Comparison of ENCODE assay signal across 7 mouse cellular contexts in the genomic region with DNA sequence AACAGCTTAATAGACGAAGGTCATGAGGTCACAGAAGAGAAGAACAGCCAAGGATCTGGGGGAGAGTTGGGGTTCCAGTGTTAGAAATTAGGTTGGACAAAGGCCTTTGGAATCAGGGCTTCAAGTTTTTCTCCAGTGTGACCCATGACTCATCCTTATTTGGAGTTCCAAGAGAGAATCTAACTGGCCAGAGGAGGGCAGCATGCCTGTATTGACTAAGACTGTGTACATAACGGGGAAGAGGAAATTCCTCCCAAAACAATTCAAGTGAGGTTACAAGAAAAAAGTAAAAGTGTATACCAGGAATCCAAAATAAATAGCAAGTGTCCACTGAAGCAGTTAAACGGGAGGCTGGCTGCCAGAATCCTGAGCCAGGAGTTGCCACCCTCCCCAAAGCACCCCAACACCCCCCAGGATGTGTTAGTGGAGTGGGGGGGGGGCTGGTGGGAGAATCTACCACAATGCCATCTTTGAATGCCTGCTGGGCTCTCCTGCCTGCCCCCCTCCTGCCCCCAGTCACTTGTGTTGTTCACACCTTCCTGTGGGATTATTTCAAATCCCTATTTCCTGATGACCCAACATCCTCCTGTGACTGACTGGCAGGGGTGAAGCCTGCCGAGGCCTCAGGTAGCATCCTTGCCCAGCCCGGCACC. TPM values are rescaled to one million over a fixed set of nuclear protein-coding genes. Genes with fewer than 3 reads are reported as not detected.
A peak's percentile ranks its signal among the peaks of the same experiment; 100 is the strongest.
DNase-seq lines count a peak whose midpoint lies in the region.

No protein-coding gene starts in this region.

- DNase-seq in Muller cell, postnatal 12 days (ENCODE audit: inconsistent ontology term), result peak; percentile 76
- DNase-seq in adrenal gland, postnatal 14 days, result peak; percentile 84
- DNase-seq in fibroblast of lung, adult 2 months (ENCODE audit: low read depth), result peak; percentile 75
- peak; percentile 66 to 68 for DNase-seq in heart, postnatal 36 days
- DNase-seq in layer of hippocampus, adult 18-20 months (ENCODE audit: low spot score in 2 of 2), result peak; percentile 13 to 70
- DNase-seq in lung, postnatal 14 days, result peak; percentile 75
- DNase-seq in right cerebral cortex, postnatal 4 days, result peak; percentile 16

- intact Hi-C loops in heart, postnatal 36 days (cut with DNase I), result loop anchor here (1.0 to 5.0 kb wide), 4 partner anchors 66 to 293 kb away; a partner anchor contains a TSS

RNA-seq across cellular contexts. Expression of a gene that starts 31.9 kb away (rescaled TPM):
- total RNA-seq in adrenal gland, postnatal 14 days (2021), result 6.7 and 7.0 TPM in 2 replicates
- total RNA-seq in heart, postnatal 36 days (2021), result under 1 TPM; 0.39 to 0.60 TPM
- 10 to 100 TPM; 13.5 to 17.3 TPM for total RNA-seq in layer of hippocampus, adult 18-20 months (2021)

Comparison
In these comparisons a context has a peak if more than half of its experiments do, and no peak if none do; other contexts are left out.
1. Peak in every context shown above with its lines: DNase-seq.
2. DNase-seq: peak in every context shown above with its lines; median percentile 84 in adrenal gland, postnatal 14 days; 76 in Muller cell, postnatal 12 days; 75 in fibroblast of lung, adult 2 months; 75 in lung, postnatal 14 days; 67 in heart, postnatal 36 days; 42 in layer of hippocampus, adult 18-20 months; 16 in right cerebral cortex, postnatal 4 days.